Mouse (Mus musculus) hindbrain, postnatal 0 days (tissue): ENCODE data around the gene Plcl1. TPM values are rescaled to one million over a fixed set of nuclear protein-coding genes. Genes with fewer than 3 reads are reported as not detected.
A peak's percentile ranks its signal among the peaks of the same experiment; 100 is the strongest.

Experiments
- ATAC-seq: fragments of 200-750 bp; cut with Nextera tagmentation; 2 replicates; pipeline ENCODE4 v1.8.0; 2017; ENCODE audit warnings: mild to moderate bottlenecking, moderate TSS enrichment, moderate library complexity
- DNase-seq: peaks from one replicate; pipeline ENCODE4 v3.0.0-alpha.2; 2015; ENCODE audit warnings: low spot score
- H3K27ac ChIP-seq: fragments of 300-500 bp; sonication (generic); 2 replicates; pipeline ENCODE4 v1.5.1; 2014; ENCODE audit warnings: mild to moderate bottlenecking
- H3K27me3 ChIP-seq: fragments of 300-500 bp; sonication (generic); 2 replicates; pipeline ENCODE4 v1.6.1; 2014; ENCODE audit warnings: low read length, mixed read lengths; ENCODE audit not compliant: insufficient read depth
- H3K36me3 ChIP-seq: fragments of 300-500 bp; sonication (generic); 2 replicates; pipeline ENCODE4 v1.6.1; 2014; ENCODE audit warnings: low read length, mixed read lengths; ENCODE audit not compliant: insufficient read depth
- H3K4me1 ChIP-seq: fragments of 300-500 bp; sonication (generic); 2 replicates; pipeline ENCODE4 v1.6.1; 2014; ENCODE audit warnings: antibody characterized with exemption, low read length, mixed read lengths; ENCODE audit not compliant: insufficient read depth
- H3K4me2 ChIP-seq: fragments of 300-500 bp; sonication (generic); 2 replicates; pipeline ENCODE4 v1.6.1; 2014; ENCODE audit warnings: low read depth, mild to moderate bottlenecking, low read length, moderate library complexity, mixed read lengths
- H3K4me3 ChIP-seq: fragments of 300-500 bp; sonication (generic); 2 replicates; pipeline ENCODE4 v1.5.1; 2014; ENCODE audit warnings: low read length
- H3K9ac ChIP-seq: fragments of 300-500 bp; sonication (generic); replicated peaks from 2 replicates; pipeline ENCODE4 v1.6.1; 2014; ENCODE audit warnings: mild to moderate bottlenecking, low read length, moderate library complexity, mixed read lengths
- H3K9me3 ChIP-seq: fragments of 300-500 bp; sonication (generic); 2 replicates; pipeline ENCODE4 v1.6.1; 2016; ENCODE audit warnings: low read length, mixed read lengths
- CTCF ChIP-seq: IDR thresholded peaks from 2 replicates; pipeline ENCODE4 v1.5.1; 2016; ENCODE audit warnings: antibody characterized with exemption, control low read depth, low read depth
- WGBS: fragments of 180-500 bp; shearing (Covaris S2); extraction: QIAGEN DNeasy Blood & Tissue Kit; methylation state at CpG from one replicate; pipeline ENCODE4 v1.1.7; 2014; 5-methylcytosine and 5-hydroxymethylcytosine counted together
- polyA plus RNA-seq: library from polyadenylated mRNA; unstranded; fragments of >200 nt; fragmentation: Nextera tagmentation; extraction: Ambion mirVana; gene quantifications from 2 replicates; pipeline ENCODE4 v1.2.1, GENCODE M21; 2015
- total RNA-seq: library from RNA; depleted of rRNA; stranded (reverse); fragments of >200 nt; gene quantifications from 2 replicates; pipeline ENCODE4 v1.2.3, GENCODE M21; 2014

The Plcl1 gene
- total and polyA plus RNA-seq, 2 experiments from 2014 or later = 4.0 to 7.2 TPM

GRCm38 (mm10) chr1:55383114-55383773 is 22.5 kb upstream of the Plcl1 start:
- 15% methylated on average over 9 of the region's 9 CpGs for WGBS
- no peaks in the 10 kb centered on the region for H3K36me3 ChIP-seq
- no peaks in the 10 kb centered on the region for H3K27me3 ChIP-seq
- TF ChIP-seq CTCF = peak; percentile 92
- ATAC-seq = peak; percentile 82
- peak; percentile 86 for DNase-seq
- H3K27ac ChIP-seq = no peak overlapping the region
- H3K9me3 ChIP-seq = no peaks in the 10 kb centered on the region
- H3K4me1 ChIP-seq = no peaks in the 10 kb centered on the region
- no peak overlapping the region for H3K9ac ChIP-seq
- H3K4me3 ChIP-seq = no peak overlapping the region
- H3K4me2 ChIP-seq = 0 out of 2 replicates have a peak overlapping the region, but pooled peaks have one; percentile 10

- Histone ChIP-seq H3K4me1 (peaks cover 9% of the 10 kb centered on the region), H3K4me3 (no peak overlapping the region), H3K4me2 (no peak overlapping the region), H3K9me3 (no peaks in the 10 kb centered on the region), H3K27me3 (no peaks in the 10 kb centered on the region), H3K36me3 (no peaks in the 10 kb centered on the region), H3K9ac (no peak overlapping the region), H3K27ac (no peak overlapping the region)
- 32% methylated on average over 5 of the region's 5 CpGs for WGBS
- no peak for TF ChIP-seq CTCF
- ATAC-seq (peak; percentile 79), DNase-seq (peak; percentile 50)
These were observed 5.8 kb upstream of the Plcl1 start for GRCm38 (mm10) chr1:55399891-55400290.

- ATAC-seq (no peak), DNase-seq (peak; percentile 91)
- H3K27me3 ChIP-seq = no peaks in the 10 kb centered on the region
- TF ChIP-seq CTCF = peak; percentile 83
- no peak overlapping the region for H3K9ac ChIP-seq
- 2% methylated on average over 3 of the region's 3 CpGs for WGBS
- peak overlapping the region; percentile 86 for H3K4me2 ChIP-seq
- H3K9me3 ChIP-seq = no peaks in the 10 kb centered on the region
- peaks cover 14% of the 10 kb centered on the region for H3K4me1 ChIP-seq
- peak overlapping the region; percentile 84; the same call in 1 of the 2 replicates for H3K4me3 ChIP-seq
- H3K36me3 ChIP-seq = no peaks in the 10 kb centered on the region
- H3K27ac ChIP-seq = no peak overlapping the region
These were observed 1.3 kb upstream of the Plcl1 start for GRCm38 (mm10) chr1:55404439-55404838.

- Histone ChIP-seq H3K27ac (peak overlapping the region; percentile 70), H3K9me3 (no peaks in the 10 kb centered on the region), H3K9ac (peak overlapping the region; percentile 69), H3K4me2 (peak overlapping the region; percentile 86), H3K27me3 (no peaks in the 10 kb centered on the region), H3K4me1 (peaks cover 9% of the 10 kb centered on the region; the same call in 1 of the 2 replicates), H3K36me3 (no peaks in the 10 kb centered on the region), H3K4me3 (peak overlapping the region; percentile 84)
- under 1% methylated on average over 42 of the region's 42 CpGs for WGBS
- peak; percentile 74 for DNase-seq
- no peak; the same call in 1 of the 2 replicates for ATAC-seq
- TF ChIP-seq CTCF = no peak
These were observed 297 bp downstream of the Plcl1 start for GRCm38 (mm10) chr1:55406023-55406413.

GRCm38 (mm10) chr1:55406531-55407375 is 1.0 kb downstream of the Plcl1 start:
- Histone ChIP-seq H3K4me1 (peaks cover 9% of the 10 kb centered on the region; the same call in 1 of the 2 replicates), H3K36me3 (no peaks in the 10 kb centered on the region), H3K9ac (peak overlapping the region; percentile 69), H3K27ac (peak overlapping the region; percentile 70), H3K9me3 (no peaks in the 10 kb centered on the region), H3K27me3 (no peaks in the 10 kb centered on the region), H3K4me3 (peak overlapping the region; percentile 84), H3K4me2 (peak overlapping the region; percentile 86)
- TF ChIP-seq CTCF = no peak
- 3% methylated on average over 34 of the region's 35 CpGs for WGBS
- no peak for ATAC-seq
- DNase-seq = peak; percentile 42

- Histone ChIP-seq H3K36me3 (no peaks in the 10 kb centered on the region), H3K27ac (no peak overlapping the region), H3K4me1 (no peaks in the 10 kb centered on the region), H3K27me3 (no peaks in the 10 kb centered on the region), H3K4me3 (no peak overlapping the region), H3K9ac (no peak overlapping the region), H3K4me2 (no peak overlapping the region), H3K9me3 (no peaks in the 10 kb centered on the region)
- ATAC-seq = no peak
- no peak for TF ChIP-seq CTCF
- no peak for DNase-seq
- WGBS = 84% methylated on average over 2 of the region's 2 CpGs
These were observed 4.9 kb downstream of the Plcl1 start for GRCm38 (mm10) chr1:55410670-55411069.
